In the genomic region with DNA sequence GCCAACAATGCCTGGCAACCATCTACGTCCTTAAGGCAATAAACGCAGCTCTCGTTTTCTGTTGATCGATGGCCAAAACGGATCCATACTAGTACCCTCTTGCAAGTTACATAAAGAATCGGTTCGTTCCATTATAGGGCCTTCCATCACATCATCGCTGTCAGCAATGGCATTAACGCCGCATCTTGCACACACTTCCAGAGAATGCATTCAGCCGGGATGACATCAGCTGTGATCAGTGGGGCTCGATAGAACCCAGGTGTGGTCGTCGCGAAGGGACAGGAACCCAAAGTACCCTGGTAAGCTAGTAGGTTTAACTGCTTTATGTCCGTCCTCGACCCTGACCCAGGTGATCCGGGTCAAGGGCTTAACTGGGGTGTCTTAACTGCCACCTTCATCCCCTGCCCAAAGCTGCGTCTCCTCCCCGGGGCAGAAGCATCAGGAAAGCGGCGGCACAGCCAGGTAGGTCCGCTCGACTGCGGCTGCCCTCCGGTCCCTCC, we compare ENCODE assay signal across 8 mouse cellular contexts. TPM values are rescaled to one million over a fixed set of nuclear protein-coding genes. Genes with fewer than 3 reads are reported as not detected.
DNase-seq lines count a peak whose midpoint lies in the region; ATAC-seq and TF ChIP-seq lines count a peak whose summit lies in the region.

No protein-coding gene starts in this region.

- peaks cover 11% of the 10 kb centered on the region for H3K36me3 ChIP-seq in neural tube, embryonic 11.5 days (ENCODE audit: control insufficient read depth, insufficient read depth, low read length)
- peaks cover 54% of the 10 kb centered on the region for H3K36me3 ChIP-seq in erythroblast, embryonic 14.5 days (ENCODE audit: control insufficient read depth)
- peaks cover 19% of the 10 kb centered on the region for H3K36me3 ChIP-seq in intestine, postnatal 0 days (ENCODE audit: control insufficient read depth, insufficient read depth)
- H3K36me3 ChIP-seq in midbrain, postnatal 0 days (ENCODE audit: insufficient read depth, low read length), result peaks cover 3% of the 10 kb centered on the region; the same call in 1 of the 2 replicates

- H3K4me1 ChIP-seq in neural tube, embryonic 11.5 days (ENCODE audit: control insufficient read depth, insufficient read depth, low read length), result peaks cover 9% of the 10 kb centered on the region; the same call in 1 of the 2 replicates
- H3K4me1 ChIP-seq in erythroblast, embryonic 14.5 days (ENCODE audit: control insufficient read depth), result peaks cover 43% of the 10 kb centered on the region
- no peaks in the 10 kb centered on the region for H3K4me1 ChIP-seq in intestine, postnatal 0 days (replicated peaks; ENCODE audit: control insufficient read depth, insufficient read depth, low read length)
- H3K4me1 ChIP-seq in midbrain, postnatal 0 days (ENCODE audit: insufficient read depth, low read length), result no peaks in the 10 kb centered on the region

- no peak for TF ChIP-seq CTCF in intestine, postnatal 0 days (IDR thresholded peaks at IDR 0.05; ENCODE audit: low read depth)
- no peak for TF ChIP-seq CTCF in midbrain, postnatal 0 days (IDR thresholded peaks at IDR 0.05)

- H3K27ac ChIP-seq in neural tube, embryonic 11.5 days (ENCODE audit: low read depth, low read length), result peak overlapping the region; percentile 31
- H3K27ac ChIP-seq in intestine, postnatal 0 days (ENCODE audit: low read depth, low read length), result peak overlapping the region; percentile 81
- H3K27ac ChIP-seq in midbrain, postnatal 0 days (ENCODE audit: low read depth, low read length), result peak overlapping the region; percentile 62

- peak overlapping the region; percentile 55 for H3K4me2 ChIP-seq in neural tube, embryonic 11.5 days (ENCODE audit: low read depth)
- peak overlapping the region; percentile 80 for H3K4me2 ChIP-seq in intestine, postnatal 0 days (replicated peaks; ENCODE audit: low read depth)
- H3K4me2 ChIP-seq in midbrain, postnatal 0 days (ENCODE audit: low read depth, low read length, poor library complexity, severe bottlenecking), result peak overlapping the region; percentile 56

- WGBS in neural tube, embryonic 11.5 days, result under 1% methylated on average over 26 of the region's 26 CpGs
- under 1% methylated on average over 26 of the region's 26 CpGs for WGBS in intestine, postnatal 0 days
- WGBS in midbrain, postnatal 0 days, result under 1% methylated on average over 26 of the region's 26 CpGs

- peak overlapping the region; percentile 74 for H3K4me3 ChIP-seq in neural tube, embryonic 11.5 days (ENCODE audit: low read depth, low read length)
- H3K4me3 ChIP-seq in erythroblast, embryonic 14.5 days (replicated peaks), result peak overlapping the region; percentile 79
- H3K4me3 ChIP-seq in intestine, postnatal 0 days (ENCODE audit: low read depth, low read length), result peak overlapping the region; percentile 93
- H3K4me3 ChIP-seq in midbrain, postnatal 0 days (ENCODE audit: low read depth, low read length), result peak overlapping the region; percentile 82

- peak; percentile 28 to 30 for DNase-seq in adrenal gland, postnatal 36 days
- no peak for DNase-seq in adrenal gland, postnatal 25 days
- peak; percentile 58 for DNase-seq in neural tube, embryonic 11.5 days (ENCODE audit: low spot score)
- no peak for DNase-seq in neural tube, embryonic 10.5 days (ENCODE audit: extremely low spot score, low spot score)
- peak; percentile 31 for DNase-seq in midbrain, postnatal 0 days (ENCODE audit: low spot score)
- no peak for DNase-seq in gastrocnemius, adult 18-20 months (ENCODE audit: low spot score)

- H3K9me3 ChIP-seq in neural tube, embryonic 11.5 days (ENCODE audit: control insufficient read depth, low read length), result no peaks in the 10 kb centered on the region
- no peaks in the 10 kb centered on the region; the same call in 1 of the 2 replicates for H3K9me3 ChIP-seq in erythroblast, embryonic 14.5 days (ENCODE audit: control insufficient read depth, low read length)
- no peaks in the 10 kb centered on the region for H3K9me3 ChIP-seq in intestine, postnatal 0 days (ENCODE audit: control insufficient read depth)
- no peaks in the 10 kb centered on the region for H3K9me3 ChIP-seq in midbrain, postnatal 0 days (ENCODE audit: low read length)

- peak overlapping the region; percentile 79 for H3K9ac ChIP-seq in neural tube, embryonic 11.5 days (ENCODE audit: low read length)
- peak overlapping the region; percentile 69 for H3K9ac ChIP-seq in intestine, postnatal 0 days (ENCODE audit: low read depth, low read length)
- peak overlapping the region; percentile 58 for H3K9ac ChIP-seq in midbrain, postnatal 0 days (replicated peaks; ENCODE audit: low read length, poor library complexity, severe bottlenecking)

- ATAC-seq in neural tube, embryonic 11.5 days (ENCODE audit: insufficient read depth, low FRiP score, low TSS enrichment), result peak; percentile 42
- ATAC-seq in intestine, postnatal 0 days, result 0 out of 2 replicates have a peak, but pooled peaks have one; percentile 10
- no peak for ATAC-seq in midbrain, postnatal 0 days (ENCODE audit: low FRiP score)

- no peaks in the 10 kb centered on the region for H3K27me3 ChIP-seq in neural tube, embryonic 11.5 days (ENCODE audit: control insufficient read depth, insufficient read depth, low read length)
- H3K27me3 ChIP-seq in erythroblast, embryonic 14.5 days (ENCODE audit: control insufficient read depth), result peaks cover 4% of the 10 kb centered on the region
- no peaks in the 10 kb centered on the region for H3K27me3 ChIP-seq in intestine, postnatal 0 days (replicated peaks; ENCODE audit: control insufficient read depth, insufficient read depth, low read length)
- H3K27me3 ChIP-seq in midbrain, postnatal 0 days (ENCODE audit: insufficient read depth, low read length), result no peaks in the 10 kb centered on the region

RNA-seq across cellular contexts. Expression of a gene that starts 0.6 kb away (rescaled TPM):
- 10 to 100 TPM; 40.8 to 43.6 TPM for total RNA-seq in adrenal gland, postnatal 36 days (2021)
- total RNA-seq in adrenal gland, postnatal 25 days (2021), result 34.7 and 36.0 TPM in 2 replicates
- polyA plus RNA-seq in neural tube, embryonic 11.5 days (2014; fragmentation: Nextera tagmentation; extraction: Ambion mirVana), result 632 and 636 TPM in 2 replicates
- 0.83 and 1.5 TPM in 2 replicates for polyA plus RNA-seq in erythroblast, embryonic 14.5 days (2012)
- polyA plus RNA-seq in intestine, postnatal 0 days (2015; fragmentation: Nextera tagmentation; extraction: Ambion mirVana), result 80.6 and 100 TPM in 2 replicates
- total RNA-seq in midbrain, postnatal 0 days (2014; rRNA removed), result 73.1 and 82.8 TPM in 2 replicates
- polyA plus RNA-seq in midbrain, postnatal 0 days (2015; fragmentation: Nextera tagmentation; extraction: Ambion mirVana), result 92.7 TPM in 2 replicates
- total RNA-seq in gastrocnemius, adult 18-20 months (2021), result 10 to 100 TPM in 1 of 2 experiments, 1 to 10 TPM in 1; 9.4 to 10.3 TPM

RNA-seq across cellular contexts. Expression of a gene that starts 26.8 kb away (rescaled TPM):
- 1 to 10 TPM; 2.3 to 4.7 TPM for total RNA-seq in adrenal gland, postnatal 36 days (2021)
- 2.8 and 4.2 TPM in 2 replicates for total RNA-seq in adrenal gland, postnatal 25 days (2021)
- polyA plus RNA-seq in neural tube, embryonic 11.5 days (2014; fragmentation: Nextera tagmentation; extraction: Ambion mirVana), result 3.5 and 4.5 TPM in 2 replicates
- not detected in 2 replicates for polyA plus RNA-seq in erythroblast, embryonic 14.5 days (2012)
- 9.6 and 9.9 TPM in 2 replicates for polyA plus RNA-seq in intestine, postnatal 0 days (2015; fragmentation: Nextera tagmentation; extraction: Ambion mirVana)
- 11.0 and 15.6 TPM in 2 replicates for total RNA-seq in midbrain, postnatal 0 days (2014; rRNA removed)
- polyA plus RNA-seq in midbrain, postnatal 0 days (2015; fragmentation: Nextera tagmentation; extraction: Ambion mirVana), result 10.9 and 11.5 TPM in 2 replicates
- total RNA-seq in gastrocnemius, adult 18-20 months (2021), result 1 to 10 TPM; 1.5 TPM

Comparison
In these comparisons a context has a peak if more than half of its experiments do, and no peak if none do; other contexts are left out.
1. DNase-seq: peak in adrenal gland, postnatal 36 days (2 of 2), neural tube, embryonic 11.5 days (single experiment) and midbrain, postnatal 0 days (single experiment); none in adrenal gland, postnatal 25 days (single experiment), neural tube, embryonic 10.5 days (single experiment) and gastrocnemius, adult 18-20 months (single experiment).
2. H3K27ac ChIP-seq: peak in every context shown above with its lines; median percentile 81 in intestine, postnatal 0 days; 62 in midbrain, postnatal 0 days; 31 in neural tube, embryonic 11.5 days.
3. Peak in every context shown above with its lines, with median percentiles within 50 percentile points of each other: H3K4me2 ChIP-seq, H3K4me3 ChIP-seq and H3K9ac ChIP-seq.